Mouse (Mus musculus) heart, adult 2 months (tissue): Measurements from ENCODE around the gene Itga11. TPM values are rescaled to one million over a fixed set of nuclear protein-coding genes. Genes with fewer than 3 reads are reported as not detected.

ENCODE experiments used
- DNase-seq, 2 experiments: peaks; one replicate each; pipeline ENCODE4 v3.0.0; 2021
- H3K27ac ChIP-seq: fragments of 200-600 bp; 2 replicates; pipeline ENCODE4 v1.8.1; 2022
- H3K27me3 ChIP-seq: fragments of 200-500 bp; 2 replicates; pipeline ENCODE4 v1.6.1; 2012; ENCODE audit warnings: mild to moderate bottlenecking, low read length, inconsistent platforms, mixed read lengths; ENCODE audit not compliant: control insufficient read depth, insufficient read depth
- H3K36me3 ChIP-seq: fragments of 200-500 bp; 2 replicates; pipeline ENCODE4 v1.6.1; 2012; ENCODE audit warnings: low read length, inconsistent platforms; ENCODE audit not compliant: control insufficient read depth, insufficient read depth
- H3K4me1 ChIP-seq: fragments of 200-500 bp; 2 replicates; pipeline ENCODE4 v1.6.1; 2011; ENCODE audit warnings: low read length; ENCODE audit not compliant: control insufficient read depth, insufficient read depth
- H3K4me3 ChIP-seq: fragments of 200-600 bp; 2 replicates; pipeline ENCODE4 v1.8.1; 2022
- H3K79me2 ChIP-seq: fragments of 200-500 bp; replicated peaks from 2 replicates; pipeline ENCODE4 v1.6.1; 2012; ENCODE audit warnings: mild to moderate bottlenecking, inconsistent platforms, low read length, moderate library complexity, mixed read lengths; ENCODE audit not compliant: control insufficient read depth, insufficient read depth
- H3K9ac ChIP-seq: fragments of 200-500 bp; 2 replicates; pipeline ENCODE4 v1.6.1; 2012; ENCODE audit warnings: low read depth, mild to moderate bottlenecking, control low read depth, inconsistent platforms, low read length, mixed read lengths
- CTCF ChIP-seq: fragments of 200-600 bp; IDR thresholded peaks from 2 replicates; pipeline ENCODE4 v1.8.1; 2022; ENCODE audit warnings: antibody characterized with exemption, mild to moderate bottlenecking, moderate library complexity
- EP300 ChIP-seq: fragments of 200-500 bp; IDR thresholded peaks from 2 replicates; pipeline ENCODE4 v1.6.1; 2011; ENCODE audit warnings: low read depth, low read length, control low read depth; ENCODE audit not compliant: insufficient read depth
- POLR2A ChIP-seq: fragments of 200-500 bp; IDR thresholded peaks from 2 replicates; pipeline ENCODE4 v1.6.1; 2011; ENCODE audit warnings: mild to moderate bottlenecking, low read depth, low read length, control low read depth; ENCODE audit not compliant: insufficient read depth
- WGBS: fragments of 180-500 bp; shearing (Covaris S2); methylation state at CpG from one replicate; pipeline ENCODE4 v1.1.7; 2018; 5-methylcytosine and 5-hydroxymethylcytosine counted together
- intact Hi-C: fragments of 180-260 bp; cut with DNase I; formaldehyde crosslinking; loops from one replicate; pipeline ENCODE4 v1.15.1; 2025
- polyA plus RNA-seq: library from polyadenylated mRNA; depleted of rRNA; stranded (reverse); fragments of >200 nt; gene quantifications from 2 replicates; pipeline ENCODE4 v1.2.3, GENCODE M21; 2012
- total RNA-seq, 2 experiments: library from RNA; stranded (reverse); gene quantifications; 2 replicates each; pipeline ENCODE4 v1.2.3; 2021

The Itga11 gene
- total and polyA plus RNA-seq, 3 experiments = 1.1 to 2.9 (median 1.6) TPM

GRCm38 (mm10) chr9:62712374-62712773 lies 34.7 kb downstream of the Itga11 start:
- TF ChIP-seq CTCF (no peak), POLR2A (no peak), EP300 (no peak)
- intact Hi-C loops = no loop called here
- no peak overlapping the region for H3K9ac ChIP-seq

DNA sequence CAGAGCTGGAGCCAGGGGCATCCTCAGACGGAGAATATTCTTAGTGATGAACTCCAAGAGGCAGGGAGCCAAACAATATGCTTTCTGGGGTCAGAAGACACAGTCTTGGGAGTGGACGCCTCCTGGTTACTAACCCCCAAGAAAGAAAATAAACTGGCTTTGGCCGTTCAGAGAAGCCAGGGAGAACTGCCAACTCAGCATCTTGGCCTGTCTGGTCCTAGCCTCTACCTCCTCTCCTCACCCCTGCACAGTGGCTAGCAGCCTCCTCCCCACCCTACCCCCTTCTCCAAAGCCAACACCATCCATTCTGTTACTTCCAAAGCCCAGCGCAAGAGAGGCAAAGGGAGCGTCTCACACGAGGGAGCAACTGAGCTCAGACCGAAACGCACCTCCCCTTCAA lies 35.4 kb downstream of the Itga11 start:
- H3K4me1 ChIP-seq = no peaks in the 10 kb centered on the region
- TF ChIP-seq EP300 (no peak), POLR2A (no peak), CTCF (no peak)
- DNase-seq = no peak
- 84% methylated on average over 8 of the region's 8 CpGs for WGBS
- intact Hi-C loops = no loop called here
- H3K27me3 ChIP-seq = no peaks in the 10 kb centered on the region
- H3K9ac ChIP-seq = no peak overlapping the region
- no peak overlapping the region for H3K27ac ChIP-seq
- H3K79me2 ChIP-seq = no peaks in the 10 kb centered on the region
- H3K4me3 ChIP-seq = no peak overlapping the region
- H3K36me3 ChIP-seq = no peaks in the 10 kb centered on the region

More at GRCm38 (mm10) chr9:62712374-62712773, 34.7 kb downstream of the Itga11 start:
- Histone ChIP-seq H3K36me3 (no peaks in the 10 kb centered on the region), H3K79me2 (no peaks in the 10 kb centered on the region), H3K4me3 (no peak overlapping the region), H3K27me3 (no peaks in the 10 kb centered on the region), H3K27ac (no peak overlapping the region), H3K4me1 (no peaks in the 10 kb centered on the region)
- no peak for DNase-seq
- WGBS = 77% methylated on average over 6 of the region's 6 CpGs

- Histone ChIP-seq H3K79me2 (no peaks in the 10 kb centered on the region), H3K27me3 (no peaks in the 10 kb centered on the region), H3K4me1 (no peaks in the 10 kb centered on the region), H3K36me3 (no peaks in the 10 kb centered on the region), H3K4me3 (no peak overlapping the region), H3K27ac (no peak overlapping the region), H3K9ac (no peak overlapping the region)
- intact Hi-C loops = no loop called here
- 0 out of 2 replicates have a peak, but pooled peaks have one; percentile 18 for TF ChIP-seq CTCF
- TF ChIP-seq POLR2A = no peak
- no peak for TF ChIP-seq EP300
- WGBS = 38% methylated on average over 3 of the region's 3 CpGs
- DNase-seq = no peak
Observed at GRCm38 (mm10) chr9:62714336-62714735, 36.7 kb downstream of the Itga11 start.

DNA sequence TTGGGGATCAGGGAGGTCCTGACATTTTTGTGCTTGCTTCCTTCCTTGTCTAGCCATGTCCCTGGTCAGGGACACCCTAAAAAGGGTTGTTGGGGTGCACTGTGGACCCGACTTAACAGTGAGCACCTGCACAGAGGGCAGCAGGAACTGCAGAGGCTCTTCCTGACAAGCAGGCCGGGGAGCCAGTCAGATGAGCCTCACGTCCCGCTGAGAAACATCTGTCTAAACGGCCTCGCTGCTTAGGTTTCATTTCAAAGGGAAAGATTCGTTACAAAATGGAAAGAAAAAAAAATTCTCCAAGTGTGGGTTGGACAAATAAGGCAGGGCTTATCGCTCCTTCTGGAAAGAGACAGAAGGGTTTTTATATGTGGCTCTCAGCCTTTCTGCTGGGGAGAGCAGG lies 40.4 kb downstream of the Itga11 start:
- Histone ChIP-seq H3K36me3 (no peaks in the 10 kb centered on the region), H3K27ac (no peak overlapping the region), H3K79me2 (no peaks in the 10 kb centered on the region), H3K9ac (no peak overlapping the region), H3K27me3 (no peaks in the 10 kb centered on the region), H3K4me1 (no peaks in the 10 kb centered on the region), H3K4me3 (no peak overlapping the region)
- TF ChIP-seq POLR2A (no peak), CTCF (no peak), EP300 (no peak)
- WGBS = 39% methylated on average over 8 of the region's 8 CpGs
- intact Hi-C loops = no loop called here
- DNase-seq = no peak

DNA sequence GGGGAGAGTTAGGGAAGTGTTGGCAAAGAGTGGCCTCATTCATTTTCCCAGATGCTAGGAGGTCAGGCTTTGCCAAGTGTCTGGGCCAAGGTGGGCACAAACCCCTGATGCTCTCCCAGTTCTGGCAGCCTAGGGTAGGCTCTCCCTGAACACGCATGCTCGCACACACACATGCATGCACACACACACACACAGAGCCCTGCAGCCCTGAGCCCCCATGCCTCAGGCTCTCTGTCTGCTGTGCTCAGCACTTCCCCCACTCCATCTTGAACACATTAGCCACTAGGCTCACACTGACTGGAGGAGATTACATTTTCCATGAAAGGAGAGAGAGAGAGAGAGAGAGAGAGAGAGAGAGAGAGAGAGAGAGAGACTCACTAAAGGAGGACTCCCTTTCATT lies 44.2 kb downstream of the Itga11 start:
- DNase-seq = no peak
- no peak for TF ChIP-seq EP300
- no peak for TF ChIP-seq CTCF
- TF ChIP-seq POLR2A = no peak
- no peaks in the 10 kb centered on the region for H3K27me3 ChIP-seq
- H3K4me3 ChIP-seq = no peak overlapping the region
- H3K9ac ChIP-seq = no peak overlapping the region
- WGBS = 84% methylated on average over 2 of the region's 2 CpGs
- intact Hi-C loops = no loop called here
- no peak overlapping the region for H3K27ac ChIP-seq
- H3K79me2 ChIP-seq = no peaks in the 10 kb centered on the region
- H3K36me3 ChIP-seq = no peaks in the 10 kb centered on the region
- H3K4me1 ChIP-seq = no peaks in the 10 kb centered on the region

- TF ChIP-seq CTCF (no peak), POLR2A (no peak), EP300 (no peak)
- no peak overlapping the region for H3K9ac ChIP-seq
- intact Hi-C loops = no loop called here
- no peak overlapping the region for H3K4me3 ChIP-seq
- peak in 1 of 2 experiments; percentile 16 for DNase-seq
- H3K4me1 ChIP-seq = no peaks in the 10 kb centered on the region
- H3K27me3 ChIP-seq = no peaks in the 10 kb centered on the region
- H3K36me3 ChIP-seq = no peaks in the 10 kb centered on the region
- no peaks in the 10 kb centered on the region for H3K79me2 ChIP-seq
- WGBS = 60% methylated on average over 6 of the region's 6 CpGs
- H3K27ac ChIP-seq = no peak overlapping the region
Observed at GRCm38 (mm10) chr9:62722716-62723115, 45.1 kb downstream of the Itga11 start.
